Mouse (Mus musculus): Measurements from ENCODE around the gene Nxf1. TPM values are rescaled to one million over a fixed set of nuclear protein-coding genes. Genes with fewer than 3 reads are reported as not detected.
A peak's percentile ranks its signal among the peaks of the same experiment; 100 is the strongest.
"Not testable (repeated sequence)": the region's sequence is repeated elsewhere in the genome, so short reads cannot be mapped to it uniquely, and the experiment has no call there.

Gene Nxf1
- polyA plus RNA-seq, 2 experiments: 77.4 to 90.9 TPM

- Histone ChIP-seq H3K4me1 (replicated peaks; ENCODE audit: control insufficient read depth in 2 of 2, insufficient read depth in 2 of 2, low read length in 1 of 2) (peaks cover 44 to 45% of the 10 kb centered on the region in 2 experiments), H3K27ac (peak overlapping the region; percentile 32; the same call in 1 of the 2 replicates)
- TF ChIP-seq CTCF (IDR thresholded peaks at IDR 0.05; ENCODE audit: low read depth): peak; percentile 44; the same call in 1 of the 2 replicates
- H3K4me3 ChIP-seq (ENCODE audit: insufficient read depth in 1 of 2, low read depth in 2 of 2, low read length in 2 of 2); H3K9me3 ChIP-seq (ENCODE audit: control insufficient read depth, low read length); ATAC-seq (ENCODE audit: insufficient read depth); H3K27me3 ChIP-seq (ENCODE audit: control insufficient read depth, insufficient read depth, low read length); H3K36me3 ChIP-seq (replicated peaks; ENCODE audit: control insufficient read depth, insufficient read depth, low read depth); DNase-seq (ENCODE audit: low read depth in 3 of 3, low spot score in 3 of 3); H3K4me2 ChIP-seq (ENCODE audit: low read depth); H3K9ac ChIP-seq (replicated peaks): not testable (repeated sequence)
These were observed 37.8 kb upstream of the Nxf1 start for GRCm38 (mm10) chr19:8719037-8719436.

GRCm38 (mm10) chr19:8721378-8721777 is 35.5 kb upstream of the Nxf1 start:
- WGBS (ENCODE audit: insufficient replicate concordance): 35% methylated on average over 1 of the region's 1 CpGs
- peak overlapping the region; percentile 97 for H3K4me2 ChIP-seq (ENCODE audit: low read depth)
- H3K9me3 ChIP-seq (ENCODE audit: control insufficient read depth, low read length): no peaks in the 10 kb centered on the region
- DNase-seq (ENCODE audit: low read depth in 3 of 3, low spot score in 3 of 3) (no peak), ATAC-seq (ENCODE audit: insufficient read depth) (no peak)
- H3K27me3 ChIP-seq (ENCODE audit: control insufficient read depth, insufficient read depth, low read length): no peaks in the 10 kb centered on the region
- peaks cover 29 to 37% of the 10 kb centered on the region in 2 experiments for H3K4me1 ChIP-seq (replicated peaks; ENCODE audit: control insufficient read depth in 2 of 2, insufficient read depth in 2 of 2, low read length in 1 of 2)
- peak overlapping the region; percentile 79 to 97; a peak in 3 of 4 replicates for H3K4me3 ChIP-seq (ENCODE audit: insufficient read depth in 1 of 2, low read depth in 2 of 2, low read length in 2 of 2)
- TF ChIP-seq CTCF (IDR thresholded peaks at IDR 0.05; ENCODE audit: low read depth): no peak
- no peak for TF ChIP-seq EP300 (IDR thresholded peaks at IDR 0.05; ENCODE audit: low read depth)
- peaks cover 26% of the 10 kb centered on the region for H3K36me3 ChIP-seq (replicated peaks; ENCODE audit: control insufficient read depth, insufficient read depth, low read depth)
- peak overlapping the region; percentile 81 for H3K9ac ChIP-seq (replicated peaks)
- peak overlapping the region; percentile 94 for H3K27ac ChIP-seq

GRCm38 (mm10) chr19:8722021-8722420 is 34.9 kb upstream of the Nxf1 start:
- WGBS (ENCODE audit: insufficient replicate concordance): 37% methylated on average over 4 of the region's 4 CpGs
- TF ChIP-seq CTCF (IDR thresholded peaks at IDR 0.05; ENCODE audit: low read depth): no peak
- TF ChIP-seq EP300 (IDR thresholded peaks at IDR 0.05; ENCODE audit: low read depth): no peak
- Histone ChIP-seq H3K27ac (peak overlapping the region; percentile 94), H3K9me3 (ENCODE audit: control insufficient read depth, low read length) (no peaks in the 10 kb centered on the region), H3K27me3 (ENCODE audit: control insufficient read depth, insufficient read depth, low read length) (no peaks in the 10 kb centered on the region), H3K36me3 (replicated peaks; ENCODE audit: control insufficient read depth, insufficient read depth, low read depth) (peaks cover 33% of the 10 kb centered on the region), H3K4me1 (replicated peaks; ENCODE audit: control insufficient read depth in 2 of 2, insufficient read depth in 2 of 2, low read length in 1 of 2) (peaks cover 24 to 32% of the 10 kb centered on the region in 2 experiments), H3K4me2 (ENCODE audit: low read depth) (peak overlapping the region; percentile 97), H3K9ac (replicated peaks) (peak overlapping the region; percentile 81), H3K4me3 (ENCODE audit: insufficient read depth in 1 of 2, low read depth in 2 of 2, low read length in 2 of 2) (peak overlapping the region; percentile 79 to 97)
- DNase-seq (ENCODE audit: low read depth in 3 of 3, low spot score in 3 of 3): no peak
- ATAC-seq (ENCODE audit: insufficient read depth): no peak

GRCm38 (mm10) chr19:8722559-8722906 is 34.3 kb upstream of the Nxf1 start:
- peak overlapping the region; percentile 97 for H3K4me2 ChIP-seq (ENCODE audit: low read depth)
- ATAC-seq (ENCODE audit: insufficient read depth) (peak; percentile 7; the same call in 1 of the 2 replicates), DNase-seq (ENCODE audit: low read depth in 3 of 3, low spot score in 3 of 3) (no peak)
- H3K36me3 ChIP-seq (replicated peaks; ENCODE audit: control insufficient read depth, insufficient read depth, low read depth): peaks cover 34% of the 10 kb centered on the region
- H3K27me3 ChIP-seq (ENCODE audit: control insufficient read depth, insufficient read depth, low read length): no peaks in the 10 kb centered on the region
- WGBS (ENCODE audit: insufficient replicate concordance): under 1% methylated on average over 5 of the region's 5 CpGs
- H3K27ac ChIP-seq: peak overlapping the region; percentile 94
- TF ChIP-seq EP300 (IDR thresholded peaks at IDR 0.05; ENCODE audit: low read depth) (no peak), CTCF (IDR thresholded peaks at IDR 0.05; ENCODE audit: low read depth) (no peak)
- peaks cover 20 to 27% of the 10 kb centered on the region in 2 experiments for H3K4me1 ChIP-seq (replicated peaks; ENCODE audit: control insufficient read depth in 2 of 2, insufficient read depth in 2 of 2, low read length in 1 of 2)
- no peaks in the 10 kb centered on the region for H3K9me3 ChIP-seq (ENCODE audit: control insufficient read depth, low read length)
- peak overlapping the region; percentile 79 to 97 for H3K4me3 ChIP-seq (ENCODE audit: insufficient read depth in 1 of 2, low read depth in 2 of 2, low read length in 2 of 2)
- peak overlapping the region; percentile 81 for H3K9ac ChIP-seq (replicated peaks)

- Histone ChIP-seq H3K4me3 (ENCODE audit: insufficient read depth in 1 of 2, low read depth in 2 of 2, low read length in 2 of 2) (peak within 1 kb of the TSS; percentile 97 to 98), H3K36me3 (replicated peaks; ENCODE audit: control insufficient read depth, insufficient read depth, low read depth) (peaks cover 34% of the 10 kb centered on the region), H3K4me1 (replicated peaks; ENCODE audit: control insufficient read depth in 2 of 2, insufficient read depth in 2 of 2, low read length in 1 of 2) (peaks cover 19 to 26% of the 10 kb centered on the region in 2 experiments), H3K9ac (replicated peaks) (peak within 1 kb of the TSS; percentile 100), H3K27ac (peak within 1 kb of the TSS; percentile 96), H3K9me3 (ENCODE audit: control insufficient read depth, low read length) (no peaks in the 10 kb centered on the region), H3K4me2 (ENCODE audit: low read depth) (peak within 1 kb of the TSS; percentile 97), H3K27me3 (ENCODE audit: control insufficient read depth, insufficient read depth, low read length) (no peaks in the 10 kb centered on the region)
- WGBS (ENCODE audit: insufficient replicate concordance): under 1% methylated on average over 50 of the region's 50 CpGs
- peak; percentile 58 for TF ChIP-seq EP300 (IDR thresholded peaks at IDR 0.05; ENCODE audit: low read depth)
- TF ChIP-seq CTCF (IDR thresholded peaks at IDR 0.05; ENCODE audit: low read depth): no peak; the same call in 1 of the 2 replicates
- DNase-seq (ENCODE audit: low read depth in 3 of 3, low spot score in 3 of 3) (peak; percentile 98), ATAC-seq (ENCODE audit: insufficient read depth) (peak; percentile 91)
These were observed 33.8 kb upstream of the Nxf1 start, which contains the start of gene Slc3a2 for GRCm38 (mm10) chr19:8722907-8723573. Gene Slc3a2 (minus strand): TSS chr19:8723369.
